Mouse (Mus musculus): ENCODE measurements around the gene 4930522H14Rik. TPM values are rescaled to one million over a fixed set of nuclear protein-coding genes. Genes with fewer than 3 reads are reported as not detected.

4930522H14Rik gene
- not detected for total RNA-seq (2021)
- long read RNA-seq, experiment 1 = 0 reads
- long read RNA-seq, experiment 2 = 0 reads

DNA sequence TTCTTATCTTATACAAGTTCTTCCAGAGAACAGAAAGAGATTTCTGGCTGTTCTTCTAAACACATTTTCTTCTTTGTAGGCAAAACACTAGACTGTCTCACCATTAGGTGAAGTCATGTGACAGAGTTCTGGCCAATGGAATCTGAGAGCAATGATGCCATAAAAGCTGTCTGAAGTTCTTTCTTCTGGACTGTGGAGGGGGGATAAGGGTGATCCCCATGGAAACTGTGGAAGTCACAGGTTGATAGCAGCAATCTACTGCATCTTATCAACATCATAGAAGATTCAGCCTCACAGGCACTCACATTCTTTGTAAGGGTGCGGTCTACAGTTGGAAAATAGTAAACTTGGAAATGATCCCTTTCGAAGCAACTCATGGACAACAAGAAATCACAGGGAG lies at the start of gene 4930522H14Rik:
TSS of gene 4930522H14Rik (minus strand) at position 187 of the 400 bp plus-strand sequence.
- no peak for DNase-seq (ENCODE audit: low spot score in 2 of 2)

DNA sequence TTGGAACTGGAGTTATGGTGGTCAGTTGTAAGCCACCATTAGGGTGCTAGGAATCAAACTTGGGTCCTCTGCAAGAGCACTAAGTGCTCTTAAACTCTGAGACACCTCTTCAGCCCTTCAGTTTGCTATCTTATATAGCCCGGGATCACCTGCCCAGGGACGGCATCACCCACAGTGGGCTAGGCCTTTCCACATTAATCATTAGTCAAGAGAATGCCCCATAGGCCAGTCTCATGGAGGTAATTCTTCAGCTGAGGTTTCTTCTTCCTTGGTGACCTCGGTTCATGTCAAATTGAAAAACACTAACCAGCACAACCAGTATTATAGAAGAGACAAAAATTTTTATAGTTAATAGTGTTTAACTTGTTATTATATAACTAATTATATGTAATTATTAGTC lies 47.3 kb upstream of the 4930522H14Rik start:
- DNase-seq (ENCODE audit: low spot score in 2 of 2) = no peak

DNA sequence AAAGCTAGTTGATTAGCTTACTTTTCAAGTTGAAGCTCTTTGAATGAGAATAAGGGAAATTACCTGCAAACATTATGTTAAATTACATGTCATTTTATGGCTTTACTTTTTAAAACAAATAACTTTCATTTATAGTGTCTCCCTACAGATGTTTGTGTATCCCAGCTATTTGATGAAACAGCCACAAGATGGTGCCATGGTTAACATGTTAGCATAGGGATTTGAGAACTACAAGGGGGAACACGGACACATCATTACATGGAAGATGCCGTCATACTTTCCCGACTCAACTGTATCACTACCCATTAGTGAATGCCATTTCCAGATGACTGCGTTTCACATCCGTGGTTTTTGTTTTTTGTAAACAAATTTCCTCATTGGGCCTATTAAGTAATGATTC lies 45.8 kb upstream of the 4930522H14Rik start:
- DNase-seq (ENCODE audit: low spot score in 2 of 2) = no peak

DNA sequence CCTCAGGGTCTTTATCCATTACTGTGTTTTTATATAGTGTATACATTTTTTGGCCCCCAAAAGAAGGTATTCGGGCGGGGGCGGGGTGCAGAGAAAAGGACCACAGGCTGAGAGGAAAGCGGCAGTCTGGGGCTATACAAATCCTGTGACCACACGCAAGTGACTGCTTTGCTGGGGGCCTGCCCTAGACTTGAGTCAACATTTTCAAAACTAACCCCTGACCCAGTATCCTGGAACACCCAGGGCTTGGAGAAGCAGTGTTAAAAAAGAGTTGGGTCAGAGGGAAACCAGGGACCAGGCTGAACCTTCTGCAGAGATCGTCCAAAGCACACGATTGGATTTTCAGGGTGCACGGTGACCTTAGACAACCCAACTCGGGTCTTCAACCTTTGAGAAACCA lies 43.7 kb upstream of the 4930522H14Rik start:
- DNase-seq (ENCODE audit: low spot score in 2 of 2) = no peak

DNA sequence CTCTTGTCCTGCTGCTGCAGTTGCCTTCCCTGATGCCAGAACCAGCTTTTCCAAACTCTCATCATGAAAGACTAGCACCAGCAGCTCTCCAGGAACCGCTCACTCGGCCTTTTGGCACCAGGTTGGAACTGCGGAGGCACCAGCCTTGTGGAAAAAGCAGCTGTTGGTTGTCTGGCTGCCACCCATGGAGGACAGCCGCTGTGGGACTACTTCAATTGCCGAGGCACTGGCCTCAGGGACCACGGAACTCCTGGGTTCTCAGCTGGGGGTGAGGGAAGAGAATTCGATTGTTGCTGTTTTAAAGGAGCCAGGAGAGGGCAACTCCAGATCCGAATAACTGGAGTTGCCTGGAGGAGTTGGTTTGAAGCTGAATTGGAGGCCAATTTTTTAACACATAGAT lies 43.2 kb upstream of the 4930522H14Rik start:
- DNase-seq (ENCODE audit: low spot score in 2 of 2) = no peak

DNA sequence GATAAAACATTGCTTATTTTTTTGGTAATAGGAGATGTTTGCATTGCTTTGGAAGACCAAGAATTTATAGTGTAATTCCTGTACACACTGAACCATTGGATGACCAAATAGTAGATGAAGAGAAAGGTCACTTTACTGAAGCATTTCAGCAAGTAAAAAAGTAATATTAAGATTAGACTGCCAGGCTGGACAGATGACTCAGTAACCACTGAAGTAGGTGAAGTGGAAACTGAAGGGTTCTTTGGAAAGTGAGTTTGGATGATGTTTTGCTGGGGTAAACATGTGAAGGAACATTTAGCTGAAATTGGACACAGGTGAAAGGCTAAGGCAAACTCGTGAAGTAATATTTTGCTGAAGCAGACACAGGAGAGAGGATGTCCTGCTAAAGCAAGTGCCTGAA lies 41.5 kb upstream of the 4930522H14Rik start:
- no peak for DNase-seq (ENCODE audit: low spot score in 2 of 2)

DNA sequence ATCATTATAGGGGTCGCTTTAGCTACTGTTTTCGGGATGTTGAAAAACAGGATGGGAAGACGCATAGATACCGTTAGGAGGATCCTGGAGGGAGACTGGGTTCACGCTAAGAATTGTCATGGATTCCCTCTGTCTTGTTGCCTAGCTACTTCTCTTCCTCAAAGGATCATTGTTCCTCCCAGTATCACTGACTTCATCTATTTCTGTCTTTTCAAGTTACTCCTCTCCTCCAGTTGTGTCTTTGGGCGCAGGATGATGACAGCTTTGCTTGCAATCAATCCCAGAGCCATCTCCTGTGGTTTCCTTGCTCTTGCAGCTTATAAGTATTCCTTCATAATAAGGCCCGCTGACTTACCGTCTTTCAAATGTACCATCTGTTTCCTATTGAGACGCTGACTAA lies 38.3 kb upstream of the 4930522H14Rik start:
- DNase-seq (ENCODE audit: low spot score in 2 of 2) = no peak

DNA sequence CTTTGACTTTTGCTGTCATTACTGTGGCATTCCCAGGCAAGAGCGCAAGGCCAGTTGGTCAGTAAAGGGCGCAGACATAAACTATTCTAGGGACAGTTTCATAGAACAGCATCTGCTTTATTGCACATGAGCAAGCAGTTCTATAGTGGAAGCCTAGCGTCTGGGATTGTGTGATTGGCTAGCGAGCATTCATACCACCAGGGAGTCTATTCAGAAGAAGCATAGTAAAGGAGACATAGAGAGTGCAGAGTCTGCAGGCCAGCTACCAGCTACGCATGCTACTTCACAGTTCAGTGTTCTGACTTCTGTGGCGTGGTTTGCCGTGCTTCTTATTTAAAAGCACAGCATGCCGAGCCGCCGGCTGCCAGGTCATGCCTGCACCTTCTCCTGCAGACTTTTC lies 37.9 kb upstream of the 4930522H14Rik start:
- no peak for DNase-seq (ENCODE audit: low spot score in 2 of 2)

DNA sequence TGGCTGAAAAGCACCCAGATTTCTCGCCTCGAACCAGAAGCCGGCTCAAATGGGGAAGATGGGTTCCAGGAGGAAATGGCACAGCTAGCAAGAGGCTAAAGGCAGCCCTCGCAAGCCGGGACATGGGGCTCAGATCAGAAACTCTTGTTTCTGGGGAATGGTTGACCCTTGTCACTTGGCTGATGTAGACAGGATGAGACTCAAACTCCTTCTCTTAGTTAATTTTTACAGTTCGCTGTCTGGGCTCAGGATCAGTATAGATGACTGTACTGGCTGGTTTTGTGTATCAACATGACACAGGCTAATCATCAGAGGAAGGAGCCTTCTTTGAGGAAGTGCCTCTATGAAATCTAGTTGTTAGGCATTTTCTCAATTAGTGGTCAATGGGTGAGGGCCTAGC lies 33.6 kb upstream of the 4930522H14Rik start:
- DNase-seq (ENCODE audit: low spot score in 2 of 2) = no peak

DNA sequence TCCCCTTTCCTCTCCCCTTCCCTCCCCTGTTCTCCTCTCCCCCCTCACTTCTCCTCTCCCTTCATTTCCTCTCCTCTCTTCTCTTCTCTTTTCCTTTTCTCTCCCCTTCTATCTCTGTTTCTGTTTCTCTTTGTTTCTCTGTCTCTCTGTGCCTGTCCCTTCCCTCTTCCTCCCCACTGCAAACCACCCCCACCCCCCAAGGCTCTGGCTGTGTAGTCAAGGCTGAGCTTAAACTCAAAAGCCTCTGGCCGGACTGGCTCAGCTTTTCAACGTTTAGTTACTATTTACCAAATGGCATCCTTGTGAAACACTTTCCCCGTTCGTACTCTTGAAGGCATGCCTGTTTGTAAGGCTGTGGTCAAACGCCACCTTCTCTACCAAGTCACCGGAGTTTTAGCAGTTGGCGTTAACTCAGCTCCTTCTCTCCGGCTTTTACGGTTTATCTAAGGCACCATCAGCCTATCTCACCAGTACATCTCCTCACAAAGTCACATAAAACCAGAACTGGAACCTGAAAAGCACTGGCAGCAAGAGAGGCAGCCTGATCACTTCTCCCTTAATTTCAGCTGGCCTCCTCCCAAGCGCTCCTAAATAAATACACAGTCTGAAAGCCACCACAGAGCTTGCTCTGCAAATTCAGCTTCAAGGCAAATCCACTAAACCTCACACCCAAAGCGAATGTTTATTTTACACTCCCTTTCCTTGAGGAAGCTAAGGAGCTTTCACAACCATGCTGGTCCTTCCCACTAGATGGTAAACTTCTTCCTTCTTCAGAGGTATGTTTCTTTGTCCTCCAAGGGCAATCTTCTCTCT lies 19.4 kb upstream of the 4930522H14Rik start:
- DNase-seq (ENCODE audit: low spot score in 2 of 2) = no peak

DNA sequence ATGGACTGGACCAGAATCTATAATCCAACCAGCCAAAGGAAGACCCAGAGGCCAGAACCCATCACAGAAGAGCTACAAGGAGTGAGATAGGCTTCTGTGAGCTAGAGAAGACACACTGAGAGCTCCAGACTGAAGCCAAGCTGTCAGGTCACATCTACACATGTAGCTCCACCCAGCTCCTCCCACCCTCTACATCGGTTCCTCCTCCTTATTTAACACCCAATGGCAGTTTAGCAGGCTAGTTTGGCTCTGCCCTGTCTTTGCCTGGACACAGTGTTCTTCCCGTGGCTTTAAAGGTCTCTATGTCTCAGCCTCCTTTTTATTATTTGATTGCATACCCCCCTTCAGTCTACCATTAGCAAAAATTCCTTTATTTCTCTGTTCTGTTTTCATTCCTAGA lies 16.2 kb upstream of the 4930522H14Rik start:
- no peak for DNase-seq (ENCODE audit: low spot score in 2 of 2)

DNA sequence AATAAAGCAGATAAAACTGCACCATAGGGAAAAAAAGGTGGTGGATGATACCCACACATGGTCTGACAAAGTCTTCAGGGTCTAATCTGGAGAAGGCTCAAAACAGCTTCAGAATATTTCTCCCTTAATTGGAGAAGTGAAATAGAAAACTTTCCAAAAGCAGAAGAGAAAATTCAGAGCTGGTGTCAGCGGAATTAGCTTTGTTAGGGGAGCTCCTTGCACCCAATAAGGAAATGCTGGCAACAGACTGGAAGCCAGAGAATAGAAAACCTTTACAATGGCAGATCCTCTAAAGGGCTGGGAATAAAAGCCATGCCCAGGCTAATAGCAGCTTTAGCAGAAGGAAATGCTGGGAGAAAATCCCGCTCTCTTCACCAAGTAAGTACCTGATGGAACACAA lies 15.4 kb upstream of the 4930522H14Rik start:
- no peak for DNase-seq (ENCODE audit: low spot score in 2 of 2)

DNA sequence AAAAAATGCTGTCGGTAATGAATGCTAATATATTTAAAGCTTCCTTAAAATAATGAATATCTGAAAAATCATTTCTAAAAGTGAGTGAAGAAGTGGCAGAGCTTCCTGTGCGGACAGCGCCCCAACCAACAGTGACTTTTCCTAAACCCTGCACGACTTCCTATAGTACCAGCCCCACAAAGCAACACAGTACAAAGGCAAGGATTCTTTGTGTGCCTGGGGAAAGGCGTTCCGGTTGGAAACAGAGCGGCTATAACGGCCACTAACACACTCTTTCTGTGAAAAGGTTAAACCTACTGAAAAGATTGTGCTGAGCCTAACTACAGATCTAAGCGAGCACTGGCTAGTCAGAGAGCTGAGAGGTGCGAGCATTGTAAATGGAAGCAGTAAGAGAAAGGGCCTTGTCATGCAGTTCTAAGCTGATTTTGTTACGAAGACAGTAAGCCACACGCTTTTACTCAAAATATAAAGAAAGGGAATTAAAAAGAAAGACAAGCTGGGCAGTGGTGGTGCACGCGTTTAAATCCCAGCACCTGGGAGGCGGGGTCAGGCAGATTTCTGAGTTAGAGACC lies 766 bp downstream of the 4930522H14Rik start:
- no peak for DNase-seq (ENCODE audit: low spot score in 2 of 2)

DNA sequence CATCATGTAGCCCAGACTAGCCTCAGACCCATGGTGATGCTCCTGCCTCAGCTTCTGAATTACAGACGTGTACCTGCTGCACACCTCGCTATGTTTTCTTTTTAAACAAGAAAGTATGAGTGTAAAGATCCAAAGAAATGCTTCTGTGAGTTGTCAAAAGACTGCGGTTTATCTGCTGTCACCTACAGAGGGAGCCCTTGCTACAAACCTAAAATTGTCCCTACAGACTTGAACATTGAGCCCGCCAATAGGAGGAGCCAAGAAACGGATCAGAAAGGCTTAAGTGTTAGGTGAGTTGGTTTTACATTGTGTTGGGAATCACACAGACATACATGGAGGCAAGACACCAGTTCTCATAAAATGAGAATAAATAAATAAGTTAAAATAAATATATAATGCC lies 26.2 kb downstream of the 4930522H14Rik start:
- DNase-seq (ENCODE audit: low spot score in 2 of 2) = peak; percentile 44 to 45

DNA sequence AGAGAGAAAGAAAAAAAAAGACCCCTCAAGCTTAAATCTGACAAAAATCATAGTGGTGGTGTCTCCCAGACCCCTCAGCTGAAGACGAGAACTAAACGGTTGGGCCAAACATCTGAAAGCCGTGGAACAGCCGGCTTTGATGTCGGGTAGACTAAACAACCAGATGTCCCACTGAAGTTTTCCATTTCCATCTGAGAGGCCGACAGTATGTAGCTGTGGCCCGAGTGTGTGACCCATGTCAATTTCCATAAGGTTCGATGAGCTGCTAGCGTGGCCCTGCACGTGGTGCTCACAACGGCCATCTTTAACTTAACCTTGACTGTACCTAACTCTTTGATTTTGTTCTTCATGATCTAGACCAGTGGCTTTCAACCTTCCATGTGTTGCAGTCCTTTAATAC lies 32.6 kb downstream of the 4930522H14Rik start:
- no peak for DNase-seq (ENCODE audit: low spot score in 2 of 2)

DNA sequence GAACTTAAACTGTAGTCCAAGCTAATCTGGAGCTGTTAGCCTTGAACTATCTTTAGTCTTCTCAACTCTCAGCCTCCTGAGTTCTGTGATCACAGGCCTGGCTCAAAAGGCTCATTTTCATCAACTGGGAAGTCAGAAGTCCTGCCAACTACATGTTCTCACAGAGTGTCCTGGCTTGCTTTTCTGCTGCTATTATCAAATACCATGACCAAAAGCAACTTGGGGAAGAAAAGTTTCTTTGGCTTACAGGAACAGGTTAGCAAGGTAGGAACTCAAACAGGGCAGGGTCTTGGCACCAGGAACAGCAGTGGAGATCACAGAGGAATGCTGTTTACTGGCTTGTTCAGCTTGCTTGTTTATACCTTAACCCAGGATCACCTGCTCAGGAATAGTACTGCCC lies 37.5 kb downstream of the 4930522H14Rik start:
- DNase-seq (ENCODE audit: low spot score in 2 of 2) = no peak

DNA sequence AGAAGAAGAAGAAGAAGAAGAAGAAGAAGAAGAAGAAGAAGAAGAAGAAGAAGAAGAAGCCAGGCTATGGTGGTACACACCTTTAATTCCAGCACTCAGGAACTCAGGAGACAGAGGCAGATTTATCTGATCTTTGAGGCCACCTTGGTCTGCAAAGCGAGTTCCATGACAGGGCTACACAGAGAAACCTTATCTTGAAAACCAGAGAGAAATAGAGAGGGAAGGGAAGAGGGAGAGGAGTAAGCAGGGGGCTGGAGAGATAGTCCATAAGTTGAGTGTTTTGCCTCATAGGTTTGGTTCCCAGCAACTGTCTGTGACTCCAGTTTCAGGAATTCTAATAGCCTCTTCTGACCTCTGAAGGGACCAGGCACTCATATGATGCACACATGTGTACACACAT lies 42.3 kb downstream of the 4930522H14Rik start:
- DNase-seq (ENCODE audit: low spot score in 2 of 2) = no peak

DNA sequence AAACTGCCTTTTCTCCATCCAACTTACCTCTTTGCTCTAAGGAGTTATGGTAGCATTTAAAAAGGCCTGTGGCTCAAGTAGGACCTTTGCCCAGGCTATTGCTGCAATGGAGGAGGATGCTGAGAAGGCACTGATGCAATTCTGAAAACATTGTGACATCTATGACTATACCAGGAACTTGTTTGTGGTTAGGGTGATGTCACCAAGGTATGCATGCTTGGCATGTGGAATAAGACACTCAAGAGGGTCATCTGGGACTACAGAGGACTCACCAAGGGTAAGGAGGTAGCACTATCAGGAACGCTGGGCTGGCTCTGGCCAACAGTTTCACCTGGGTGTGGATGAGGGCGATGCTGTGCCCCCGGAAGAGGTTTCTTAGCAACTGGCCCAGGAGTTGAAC lies 46.5 kb downstream of the 4930522H14Rik start, which contains the start of gene Rnf11:
TSS of gene Rnf11 (minus strand) at position 108 of the 400 bp plus-strand sequence.
- DNase-seq (ENCODE audit: low spot score in 2 of 2) = no peak

DNA sequence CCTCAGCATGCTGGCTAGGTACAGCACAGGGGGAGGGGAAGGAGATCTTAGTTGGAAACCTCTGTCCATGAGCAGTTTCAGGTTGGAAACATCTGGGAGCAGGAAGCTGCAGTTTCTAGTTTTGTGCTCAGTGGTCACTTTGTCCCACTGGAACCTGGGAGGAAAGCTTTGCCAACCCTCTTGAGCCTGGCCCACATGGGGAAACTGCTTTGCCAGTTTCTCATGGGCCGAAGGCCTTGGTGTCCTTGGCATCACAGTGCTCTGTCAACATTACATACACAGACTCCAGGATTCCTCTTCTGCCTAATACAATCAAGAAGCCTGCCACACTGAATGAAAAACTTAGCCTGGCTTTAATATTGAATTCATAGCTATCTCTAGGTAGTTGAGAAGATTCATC lies 48.4 kb downstream of the 4930522H14Rik start:
- no peak for DNase-seq (ENCODE audit: low spot score in 2 of 2)

DNA sequence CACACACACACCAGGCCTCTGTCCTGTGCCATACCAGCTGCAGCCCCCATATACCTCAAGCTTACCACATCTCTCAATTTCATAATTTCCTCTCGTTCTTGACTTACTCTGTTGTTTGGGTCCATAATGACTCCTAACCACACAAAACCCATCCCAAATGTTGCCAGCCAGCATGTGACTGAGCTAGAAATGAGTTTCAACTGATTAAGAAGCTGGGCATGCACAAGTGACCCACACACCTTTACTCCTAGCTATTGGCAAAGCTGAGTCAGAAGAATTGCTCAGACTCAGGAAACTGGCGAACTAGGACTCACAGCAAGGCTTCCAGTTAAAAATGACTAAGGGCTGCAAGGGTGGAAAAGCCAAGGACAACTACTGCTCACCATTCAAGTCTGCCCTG lies 49.7 kb downstream of the 4930522H14Rik start:
- DNase-seq (ENCODE audit: low spot score in 2 of 2) = no peak

DNA sequence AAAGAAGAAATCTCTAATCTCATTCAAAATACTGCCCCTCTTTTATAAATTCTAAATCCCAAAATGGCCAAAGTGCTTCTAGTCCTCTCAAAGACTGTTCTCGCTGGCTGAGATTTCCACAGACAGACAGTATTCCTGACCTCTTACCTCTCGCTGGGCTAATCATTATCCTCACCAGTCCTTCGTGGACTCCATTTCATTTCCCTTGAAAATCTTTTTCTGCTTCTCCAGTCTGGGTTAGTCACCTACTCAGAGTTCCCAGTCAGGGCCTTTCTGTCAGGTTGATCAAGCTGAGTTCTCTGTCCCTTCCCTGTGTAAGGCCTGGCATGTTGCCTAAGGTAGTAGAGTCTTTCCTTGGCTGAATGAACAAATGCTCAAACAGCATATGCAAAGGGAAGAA lies 53.6 kb downstream of the 4930522H14Rik start:
- no peak for DNase-seq (ENCODE audit: low spot score in 2 of 2)

DNA sequence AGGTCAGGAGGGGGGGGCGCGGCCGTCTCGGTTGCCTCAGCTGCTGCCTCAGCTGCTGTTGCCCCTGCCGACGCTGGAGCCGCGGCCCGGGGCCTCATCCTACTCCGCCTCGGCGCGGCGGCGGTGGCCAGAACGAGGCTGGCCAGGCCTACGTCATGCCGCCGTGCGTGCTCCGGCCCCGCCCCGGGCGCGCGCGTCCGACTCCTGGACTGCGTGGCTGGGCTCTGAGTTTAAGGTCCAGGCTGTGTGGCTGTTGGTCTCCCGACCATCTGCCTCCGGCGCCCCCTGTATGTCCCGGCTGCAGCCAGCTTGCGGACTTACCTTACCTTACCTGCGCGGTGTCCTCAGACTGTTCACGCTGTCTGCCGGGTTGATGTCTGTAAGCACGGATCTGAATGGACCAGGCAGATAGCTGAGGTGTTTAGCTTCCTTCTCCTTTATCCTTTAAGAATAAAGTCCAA lies 54.5 kb downstream of the 4930522H14Rik start:
- DNase-seq (ENCODE audit: low spot score in 2 of 2) = peak; percentile 88 to 92
